Mouse (Mus musculus) left cerebral cortex, postnatal 25 days (tissue): ENCODE results near the gene Ppp2r5c. TPM values are rescaled to one million over a fixed set of nuclear protein-coding genes. Genes with fewer than 3 reads are reported as not detected.
A peak's percentile ranks its signal among the peaks of the same experiment; 100 is the strongest.

Experiments used
- DNase-seq, 2 experiments: peaks; one replicate each; pipeline ENCODE4 v3.0.0; 2022; ENCODE audit warnings: low spot score in 2 of 2, mixed read lengths in 1 of 2
- intact Hi-C: fragments of 180-260 bp; cut with DNase I; formaldehyde crosslinking; loops from one replicate; pipeline ENCODE4 v1.15.1; 2025
- total RNA-seq, 2 experiments: library from RNA; stranded (reverse); gene quantifications; 2 replicates each; pipeline ENCODE4 v1.2.3; 2021

Ppp2r5c gene
- 100 to 1,000 TPM; 263 to 265 TPM for total RNA-seq

GRCm38 (mm10) chr12:110446290-110447170, at the start of gene Ppp2r5c:
TSS of gene Ppp2r5c (plus strand) at chr12:110447120.
- intact Hi-C loops: loop anchor here (2.0 to 10.0 kb wide), 2 partner anchors 154 to 398 kb away; partner anchors contain the start of genes Dync1h1 and Mok
- DNase-seq: peak; percentile 93 to 95

- DNase-seq: peak; percentile 85 to 86
- intact Hi-C loops: loop anchor here (1.0 to 5.0 kb wide), 2 partner anchors 961 to 1495 kb away; no protein-coding TSS in a partner anchor
These were observed 48.6 kb upstream of the Ppp2r5c start for GRCm38 (mm10) chr12:110398351-110398750.

- intact Hi-C loops: loop anchor here (5.0 kb wide), 1 partner anchor 962 kb away; no protein-coding TSS in a partner anchor
- DNase-seq: no peak
These were observed 47.8 kb upstream of the Ppp2r5c start for GRCm38 (mm10) chr12:110399161-110399560.

GRCm38 (mm10) chr12:110400936-110401335, 46.0 kb upstream of the Ppp2r5c start:
- DNase-seq: no peak
- intact Hi-C loops: no loop called here

GRCm38 (mm10) chr12:110401871-110402270, 45.0 kb upstream of the Ppp2r5c start:
- intact Hi-C loops: no loop called here
- DNase-seq: no peak

GRCm38 (mm10) chr12:110416244-110416643, 30.7 kb upstream of the Ppp2r5c start:
- no peak for DNase-seq
- intact Hi-C loops: loop anchor here (5.0 kb wide), 1 partner anchor 426 kb away; the partner anchor contains the start of gene Mok

GRCm38 (mm10) chr12:110417023-110417986, 29.6 kb upstream of the Ppp2r5c start:
- peak in 1 of 2 experiments; percentile 42 for DNase-seq
- intact Hi-C loops: loop anchor here (5.0 kb wide), 1 partner anchor 425 kb away; the partner anchor contains the start of gene Mok

- intact Hi-C loops: loop anchor here (2.0 to 5.0 kb wide), 2 partner anchors 285 to 424 kb away; partner anchors contain the start of genes Hsp90aa1 and Mok
These were observed 28.8 kb upstream of the Ppp2r5c start for GRCm38 (mm10) chr12:110417987-110418734.

GRCm38 (mm10) chr12:110418735-110419350, 28.1 kb upstream of the Ppp2r5c start:
- DNase-seq: peak; percentile 57 to 60
- intact Hi-C loops: loop anchor here (2.0 to 5.0 kb wide), 2 partner anchors 284 to 423 kb away; partner anchors contain the start of genes Hsp90aa1 and Mok

More at GRCm38 (mm10) chr12:110417987-110418734, 28.8 kb upstream of the Ppp2r5c start:
- no peak for DNase-seq

- intact Hi-C loops: loop anchor here (2.0 to 5.0 kb wide), 2 partner anchors 283 to 422 kb away; partner anchors contain the start of genes Hsp90aa1 and Mok
- no peak for DNase-seq
These were observed 27.0 kb upstream of the Ppp2r5c start for GRCm38 (mm10) chr12:110419879-110420278.

GRCm38 (mm10) chr12:110421361-110421760, 25.6 kb upstream of the Ppp2r5c start:
- no peak for DNase-seq
- intact Hi-C loops: no loop called here

- DNase-seq: no peak
- intact Hi-C loops: no loop called here
These were observed 22.8 kb upstream of the Ppp2r5c start for GRCm38 (mm10) chr12:110424008-110424704.

- intact Hi-C loops: no loop called here
These were observed 20.4 kb upstream of the Ppp2r5c start for GRCm38 (mm10) chr12:110426417-110427010.

GRCm38 (mm10) chr12:110429340-110429973, 17.5 kb upstream of the Ppp2r5c start:
- DNase-seq: no peak
- intact Hi-C loops: no loop called here

More at GRCm38 (mm10) chr12:110426417-110427010, 20.4 kb upstream of the Ppp2r5c start:
- no peak for DNase-seq

GRCm38 (mm10) chr12:110429990-110430389, 16.9 kb upstream of the Ppp2r5c start:
- intact Hi-C loops: no loop called here
- peak in 1 of 2 experiments; percentile 30 for DNase-seq

GRCm38 (mm10) chr12:110431805-110432204, 15.1 kb upstream of the Ppp2r5c start:
- no peak for DNase-seq
- intact Hi-C loops: no loop called here
